Mouse (Mus musculus): ENCODE measurements around the gene Pafah1b3. TPM values are rescaled to one million over a fixed set of nuclear protein-coding genes. Genes with fewer than 3 reads are reported as not detected.

Pafah1b3 gene
- polyA plus RNA-seq, 1 experiment = 37.1 TPM

DNA sequence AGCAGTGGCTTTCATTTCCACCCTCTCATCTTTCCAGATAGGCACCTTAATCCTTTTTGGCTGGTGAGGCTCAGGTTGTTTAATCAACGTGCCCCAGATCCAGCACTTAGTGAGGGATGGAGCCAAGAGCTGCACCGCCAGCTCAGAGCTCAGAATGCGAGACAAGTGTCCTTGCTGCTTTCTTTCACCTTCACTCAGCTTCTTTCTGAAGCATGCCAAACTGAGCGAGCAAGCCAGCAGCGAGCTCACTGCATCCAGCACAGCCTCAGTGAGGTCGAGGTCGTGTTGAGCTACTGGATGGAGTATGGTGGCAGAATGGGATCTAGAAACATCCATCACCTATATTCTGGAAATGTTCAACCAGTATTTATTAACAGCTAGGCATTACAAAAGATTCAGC lies 15.5 kb upstream of the Pafah1b3 start:
- H3K4me3 ChIP-seq (ENCODE audit: control insufficient read depth, low read depth, low read length) = no peak overlapping the region
- no peak for TF ChIP-seq CTCF (IDR thresholded peaks at IDR 0.05; ENCODE audit: control insufficient read depth, insufficient read depth, insufficient replicate concordance, low read depth, low read length)
- TF ChIP-seq POLR2A (IDR thresholded peaks at IDR 0.05; ENCODE audit: control insufficient read depth, low read depth, low read length) = no peak
- no peaks in the 10 kb centered on the region for H3K36me3 ChIP-seq (ENCODE audit: control insufficient read depth, insufficient read depth, low read length)
- H3K27me3 ChIP-seq (ENCODE audit: control insufficient read depth, insufficient read depth, low read length) = no peaks in the 10 kb centered on the region; the same call in 1 of the 2 replicates
- H3K27ac ChIP-seq (ENCODE audit: control insufficient read depth, insufficient read depth, low read depth, low read length) = no peak overlapping the region
- peaks cover 19% of the 10 kb centered on the region for H3K4me1 ChIP-seq (ENCODE audit: control insufficient read depth, insufficient read depth, low read length)

- H3K27me3 ChIP-seq (ENCODE audit: control insufficient read depth, insufficient read depth, low read length) = no peaks in the 10 kb centered on the region; the same call in 1 of the 2 replicates
- TF ChIP-seq CTCF (IDR thresholded peaks at IDR 0.05; ENCODE audit: control insufficient read depth, insufficient read depth, insufficient replicate concordance, low read depth, low read length) (no peak), POLR2A (IDR thresholded peaks at IDR 0.05; ENCODE audit: control insufficient read depth, low read depth, low read length) (no peak)
Measured at GRCm38 (mm10) chr7:25311193-25311592, 13.4 kb upstream of the Pafah1b3 start.

DNA sequence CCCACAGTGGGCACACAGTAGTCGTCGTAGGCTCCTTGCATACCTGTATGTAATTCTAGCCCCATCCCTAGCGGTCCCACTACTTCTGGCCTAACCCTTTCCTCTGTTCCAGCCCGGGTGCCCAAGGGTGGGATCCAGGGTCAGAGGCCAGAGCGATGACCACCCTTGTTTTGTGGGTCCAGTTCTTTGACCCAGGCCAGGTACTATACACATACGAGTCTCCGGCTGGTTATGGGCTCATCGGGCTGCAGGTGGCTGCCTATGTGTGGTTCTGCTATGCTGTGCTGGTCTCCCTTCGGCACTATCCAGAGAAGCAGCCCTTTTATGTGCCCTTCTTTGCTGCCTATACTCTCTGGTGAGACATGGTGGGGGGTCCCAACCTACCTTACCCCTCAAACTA lies 11.6 kb upstream of the Pafah1b3 start:
- H3K36me3 ChIP-seq (ENCODE audit: control insufficient read depth, insufficient read depth, low read length) = no peaks in the 10 kb centered on the region
- H3K4me3 ChIP-seq (ENCODE audit: control insufficient read depth, low read depth, low read length) = no peak overlapping the region
- no peaks in the 10 kb centered on the region; the same call in 1 of the 2 replicates for H3K27me3 ChIP-seq (ENCODE audit: control insufficient read depth, insufficient read depth, low read length)
- TF ChIP-seq CTCF (IDR thresholded peaks at IDR 0.05; ENCODE audit: control insufficient read depth, insufficient read depth, insufficient replicate concordance, low read depth, low read length) (no peak), POLR2A (IDR thresholded peaks at IDR 0.05; ENCODE audit: control insufficient read depth, low read depth, low read length) (no peak)
- peaks cover 13% of the 10 kb centered on the region for H3K4me1 ChIP-seq (ENCODE audit: control insufficient read depth, insufficient read depth, low read length)
- H3K27ac ChIP-seq (ENCODE audit: control insufficient read depth, insufficient read depth, low read depth, low read length) = no peak overlapping the region

More at GRCm38 (mm10) chr7:25311193-25311592, 13.4 kb upstream of the Pafah1b3 start:
- Histone ChIP-seq H3K4me3 (ENCODE audit: control insufficient read depth, low read depth, low read length) (no peak overlapping the region), H3K4me1 (ENCODE audit: control insufficient read depth, insufficient read depth, low read length) (peaks cover 19% of the 10 kb centered on the region), H3K27ac (ENCODE audit: control insufficient read depth, insufficient read depth, low read depth, low read length) (no peak overlapping the region), H3K36me3 (ENCODE audit: control insufficient read depth, insufficient read depth, low read length) (no peaks in the 10 kb centered on the region)

- no peaks in the 10 kb centered on the region for H3K27me3 ChIP-seq (ENCODE audit: control insufficient read depth, insufficient read depth, low read length)
- peaks cover 12% of the 10 kb centered on the region for H3K4me1 ChIP-seq (ENCODE audit: control insufficient read depth, insufficient read depth, low read length)
- no peak overlapping the region for H3K4me3 ChIP-seq (ENCODE audit: control insufficient read depth, low read depth, low read length)
- TF ChIP-seq CTCF (IDR thresholded peaks at IDR 0.05; ENCODE audit: control insufficient read depth, insufficient read depth, insufficient replicate concordance, low read depth, low read length) (no peak), POLR2A (IDR thresholded peaks at IDR 0.05; ENCODE audit: control insufficient read depth, low read depth, low read length) (no peak)
- H3K27ac ChIP-seq (ENCODE audit: control insufficient read depth, insufficient read depth, low read depth, low read length) = no peak overlapping the region
- no peaks in the 10 kb centered on the region for H3K36me3 ChIP-seq (ENCODE audit: control insufficient read depth, insufficient read depth, low read length)
Measured at GRCm38 (mm10) chr7:25308702-25309318, 11.0 kb upstream of the Pafah1b3 start.

DNA sequence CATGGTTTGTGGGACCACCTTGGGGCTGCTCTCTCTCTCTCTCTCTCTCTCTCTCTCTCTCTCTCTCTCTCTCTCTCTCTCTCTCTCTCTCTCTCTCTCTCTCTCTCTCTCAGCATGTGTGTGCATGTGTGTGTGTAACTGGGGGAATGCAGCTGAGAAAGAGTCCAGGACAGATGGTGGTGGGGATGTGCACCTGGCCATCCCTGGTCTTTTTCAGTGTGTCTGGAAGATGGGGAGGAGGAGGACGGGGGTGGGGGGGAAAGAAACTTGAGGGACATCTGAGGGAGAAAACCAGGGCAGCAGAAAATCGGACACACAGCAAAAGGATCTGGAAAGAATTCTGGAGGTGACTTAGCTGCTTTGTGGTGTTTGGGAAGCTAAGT lies 8.8 kb upstream of the Pafah1b3 start:
- Histone ChIP-seq H3K4me3 (ENCODE audit: control insufficient read depth, low read depth, low read length) (no peak overlapping the region), H3K27ac (ENCODE audit: control insufficient read depth, insufficient read depth, low read depth, low read length) (no peak overlapping the region), H3K4me1 (ENCODE audit: control insufficient read depth, insufficient read depth, low read length) (peaks cover 13% of the 10 kb centered on the region), H3K36me3 (ENCODE audit: control insufficient read depth, insufficient read depth, low read length) (peaks cover 4% of the 10 kb centered on the region; the same call in 1 of the 2 replicates), H3K27me3 (ENCODE audit: control insufficient read depth, insufficient read depth, low read length) (no peaks in the 10 kb centered on the region)
- TF ChIP-seq CTCF (IDR thresholded peaks at IDR 0.05; ENCODE audit: control insufficient read depth, insufficient read depth, insufficient replicate concordance, low read depth, low read length) (no peak), POLR2A (IDR thresholded peaks at IDR 0.05; ENCODE audit: control insufficient read depth, low read depth, low read length) (no peak)

DNA sequence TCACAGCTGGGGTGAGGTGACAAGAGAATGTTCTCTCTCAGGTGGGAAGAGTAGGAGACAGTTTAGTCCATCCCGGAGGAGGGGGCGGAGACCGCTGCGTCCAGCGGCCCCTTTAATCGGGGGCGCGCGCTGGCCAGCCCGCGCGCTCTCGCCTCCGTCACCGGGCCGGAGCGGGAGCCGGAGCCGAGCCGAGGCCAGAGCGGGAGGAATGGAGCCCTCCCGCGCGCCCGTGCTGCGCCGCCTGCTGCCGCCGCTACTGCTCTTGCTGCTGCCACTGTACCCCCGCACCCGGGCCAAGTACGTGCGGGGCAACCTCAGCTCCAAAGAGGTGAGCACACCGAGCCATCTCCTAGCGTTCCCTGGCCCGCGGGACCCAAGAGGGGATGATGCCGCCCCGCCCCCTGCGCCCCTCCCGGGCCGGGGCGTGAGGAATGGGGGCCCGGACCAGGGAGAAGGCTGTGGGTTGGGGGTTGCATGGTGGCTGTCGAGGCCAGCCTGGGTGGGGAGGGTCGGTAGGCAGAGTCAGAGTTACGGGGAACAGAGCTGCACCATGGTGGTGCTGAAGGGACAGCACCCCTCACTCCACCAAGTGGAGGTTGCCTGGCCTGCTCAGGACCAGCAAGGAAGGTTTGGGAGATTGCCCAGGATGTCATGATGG lies 8.3 kb upstream of the Pafah1b3 start, which contains the start of gene Tmem145:
TSS of gene Tmem145 (plus strand) at position 151 of the 658 bp plus-strand sequence.
- TF ChIP-seq POLR2A (IDR thresholded peaks at IDR 0.05; ENCODE audit: control insufficient read depth, low read depth, low read length) (no peak), CTCF (IDR thresholded peaks at IDR 0.05; ENCODE audit: control insufficient read depth, insufficient read depth, insufficient replicate concordance, low read depth, low read length) (no peak)
- H3K4me1 ChIP-seq (ENCODE audit: control insufficient read depth, insufficient read depth, low read length) = peaks cover 14% of the 10 kb centered on the region
- peaks cover 4% of the 10 kb centered on the region; the same call in 1 of the 2 replicates for H3K36me3 ChIP-seq (ENCODE audit: control insufficient read depth, insufficient read depth, low read length)
- peak within 1 kb of the TSS; percentile 54 for H3K27ac ChIP-seq (ENCODE audit: control insufficient read depth, insufficient read depth, low read depth, low read length)
- no peaks in the 10 kb centered on the region for H3K27me3 ChIP-seq (ENCODE audit: control insufficient read depth, insufficient read depth, low read length)
- H3K4me3 ChIP-seq (ENCODE audit: control insufficient read depth, low read depth, low read length) = peak within 1 kb of the TSS; percentile 78

GRCm38 (mm10) chr7:25305481-25305880 lies 7.7 kb upstream of the Pafah1b3 start:
- Histone ChIP-seq H3K27ac (ENCODE audit: control insufficient read depth, insufficient read depth, low read depth, low read length) (peak overlapping the region; percentile 54), H3K36me3 (ENCODE audit: control insufficient read depth, insufficient read depth, low read length) (peaks cover 4% of the 10 kb centered on the region; the same call in 1 of the 2 replicates), H3K4me3 (ENCODE audit: control insufficient read depth, low read depth, low read length) (peak overlapping the region; percentile 78)

More at GRCm38 (mm10) chr7:25305481-25305880, 7.7 kb upstream of the Pafah1b3 start:
- H3K4me1 ChIP-seq (ENCODE audit: control insufficient read depth, insufficient read depth, low read length) = peaks cover 19% of the 10 kb centered on the region
- no peaks in the 10 kb centered on the region for H3K27me3 ChIP-seq (ENCODE audit: control insufficient read depth, insufficient read depth, low read length)
- TF ChIP-seq CTCF (IDR thresholded peaks at IDR 0.05; ENCODE audit: control insufficient read depth, insufficient read depth, insufficient replicate concordance, low read depth, low read length) (no peak), POLR2A (IDR thresholded peaks at IDR 0.05; ENCODE audit: control insufficient read depth, low read depth, low read length) (no peak)

Data from testis, adult 2 months (tissue).